Mouse (Mus musculus) stomach, postnatal 0 days (tissue): Measurements from ENCODE around the gene Mat1a.

ENCODE experiments used
- CTCF ChIP-seq: IDR thresholded peaks from 2 replicates; pipeline ENCODE4 v1.5.1; 2016; ENCODE audit warnings: antibody characterized with exemption, low read depth, mild to moderate bottlenecking, moderate library complexity
- EP300 ChIP-seq: optimal IDR thresholded peaks from 2 replicates; pipeline ENCODE3; 2016; ENCODE audit warnings: antibody characterized with exemption

DNA sequence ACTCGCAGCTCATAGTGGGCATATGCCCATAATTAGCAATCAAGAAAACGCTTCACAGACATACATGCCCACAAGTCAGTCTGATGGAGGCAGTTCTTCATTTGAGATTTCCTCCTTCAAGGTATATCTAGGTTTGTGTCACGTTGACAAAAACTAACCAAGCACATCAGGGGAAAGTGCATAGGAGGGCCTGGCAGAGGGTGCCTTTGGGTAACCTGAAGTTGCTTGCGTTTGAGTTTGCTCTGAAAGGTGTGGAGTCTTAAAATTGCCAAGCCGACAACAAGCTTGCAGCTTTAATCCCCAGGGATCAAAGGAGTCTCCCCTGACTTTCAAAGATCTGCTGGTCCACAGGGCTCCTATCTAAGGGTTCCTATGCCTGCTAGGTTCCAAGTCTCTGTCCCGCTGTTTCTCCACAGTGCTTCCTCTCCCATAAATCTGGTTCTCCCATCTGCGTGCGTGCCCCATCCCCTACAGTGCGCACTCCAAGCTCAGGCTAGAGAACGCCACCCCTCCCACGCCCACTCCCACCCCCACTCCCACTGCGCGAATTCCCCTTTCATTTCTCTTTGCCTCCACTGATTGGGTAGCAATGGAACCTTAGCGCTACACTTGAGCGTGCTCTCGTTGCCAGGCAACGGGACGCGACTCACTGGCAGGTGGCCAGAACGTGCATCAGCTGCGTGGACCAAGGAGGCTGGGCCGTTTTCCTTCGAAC lies 32.4 kb upstream of the Mat1a start, which contains the start of gene Dydc1:
- no peak for TF ChIP-seq CTCF
- TF ChIP-seq EP300, result no peak
